ENCODE assay signal across 9 mouse cellular contexts in the genomic region with DNA sequence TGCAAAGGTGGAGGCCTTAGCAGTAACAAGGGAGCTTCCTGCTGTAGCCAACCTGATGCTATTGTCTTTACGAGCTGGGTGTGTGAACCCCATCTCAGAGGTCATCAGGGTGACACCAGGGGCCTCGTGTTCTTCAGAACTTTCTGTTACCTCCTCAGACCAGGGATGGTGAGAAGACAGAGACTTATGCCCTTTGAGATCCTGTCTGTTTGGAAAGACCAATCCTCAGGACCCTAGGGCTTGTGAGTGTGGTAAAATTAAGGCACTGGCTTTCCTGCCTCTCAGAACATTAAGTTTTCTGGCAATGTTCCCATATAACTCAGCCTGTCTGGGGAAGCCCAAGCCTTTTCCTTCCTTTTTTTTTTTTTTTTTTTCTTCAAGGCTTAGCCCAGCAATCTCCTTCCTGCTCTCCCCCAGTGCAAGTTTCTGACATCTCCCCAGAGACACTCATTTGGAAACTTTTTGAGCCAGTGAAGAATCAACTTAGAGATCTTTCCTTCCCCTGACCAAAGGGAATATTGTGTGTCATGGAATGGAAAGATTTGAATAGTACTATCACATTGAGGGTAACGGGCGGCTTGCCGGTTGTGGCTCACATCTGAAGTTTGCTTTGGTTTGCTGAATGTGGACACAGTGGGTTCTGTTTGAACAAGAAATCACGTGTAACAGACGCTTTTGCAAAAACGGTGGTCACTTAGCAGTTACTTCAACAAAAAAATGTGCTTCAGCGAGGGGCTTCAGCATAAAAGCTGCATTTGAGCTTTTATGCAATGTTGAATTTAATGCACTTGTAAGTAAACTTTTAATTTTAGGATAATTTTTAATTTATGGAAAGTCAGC. TPM values are rescaled to one million over a fixed set of nuclear protein-coding genes. Genes with fewer than 3 reads are reported as not detected.
DNase-seq lines count a peak whose midpoint lies in the region; ATAC-seq and TF ChIP-seq lines count a peak whose summit lies in the region.
"Had no signal": no experiment of that assay in that cellular context is flagged by ENCODE, and none has a peak within 500 bp of the region (broad histone marks: within the 10 kb centered on the region; RNA-seq: fewer than 3 reads in every experiment).

No protein-coding gene starts in this region.

- DNase-seq in heart, postnatal 25 days (ENCODE audit: low spot score): peak; percentile 38
- no peak for DNase-seq in liver, postnatal 0 days
- no peak for DNase-seq in midbrain, embryonic 10.5 days (ENCODE audit: low spot score)
- no peak for DNase-seq in cerebellum, postnatal 10 days
- DNase-seq: cerebellum, postnatal 36 days had no signal

- intact Hi-C loops in heart, postnatal 25 days (cut with DNase I): loop anchor here (2.0 to 5.0 kb wide), 2 partner anchors 15 to 50 kb away; no protein-coding TSS in a partner anchor

- no peaks in the 10 kb centered on the region for H3K36me3 ChIP-seq in intestine, embryonic 15.5 days
- no peaks in the 10 kb centered on the region for H3K36me3 ChIP-seq in intestine, postnatal 0 days (ENCODE audit: control insufficient read depth, insufficient read depth)
- no peaks in the 10 kb centered on the region for H3K36me3 ChIP-seq in embryonic facial prominence, embryonic 13.5 days
- H3K36me3 ChIP-seq in liver, postnatal 0 days (replicated peaks; ENCODE audit: insufficient read depth, low read length): no peaks in the 10 kb centered on the region
- no peaks in the 10 kb centered on the region for H3K36me3 ChIP-seq in midbrain, embryonic 10.5 days

- no peak overlapping the region for H3K4me3 ChIP-seq in intestine, embryonic 15.5 days (replicated peaks)
- H3K4me3 ChIP-seq in intestine, postnatal 0 days (ENCODE audit: low read depth, low read length): no peak overlapping the region
- H3K4me3 ChIP-seq in embryonic facial prominence, embryonic 13.5 days: no peak overlapping the region
- no peak overlapping the region for H3K4me3 ChIP-seq in liver, postnatal 0 days (ENCODE audit: low read depth, low read length)
- no peak overlapping the region for H3K4me3 ChIP-seq in midbrain, embryonic 10.5 days

- no peaks in the 10 kb centered on the region for H3K27me3 ChIP-seq in intestine, embryonic 15.5 days (replicated peaks)
- no peaks in the 10 kb centered on the region for H3K27me3 ChIP-seq in intestine, postnatal 0 days (replicated peaks; ENCODE audit: control insufficient read depth, insufficient read depth, low read length)
- H3K27me3 ChIP-seq in embryonic facial prominence, embryonic 13.5 days: no peaks in the 10 kb centered on the region
- H3K27me3 ChIP-seq in liver, postnatal 0 days (ENCODE audit: insufficient read depth, low read length): no peaks in the 10 kb centered on the region
- no peaks in the 10 kb centered on the region for H3K27me3 ChIP-seq in midbrain, embryonic 10.5 days (ENCODE audit: low read depth, poor library complexity, severe bottlenecking)

- ATAC-seq in intestine, embryonic 15.5 days: peak; percentile 23; the same call in 1 of the 2 replicates
- ATAC-seq in intestine, postnatal 0 days: no peak
- ATAC-seq in embryonic facial prominence, embryonic 13.5 days (ENCODE audit: insufficient number of reproducible peaks, insufficient read depth, low FRiP score, low TSS enrichment, low read depth): no peak
- no peak for ATAC-seq in liver, postnatal 0 days
- ATAC-seq in erythroid progenitor cell, adult 5-6 weeks (replicated peaks; ENCODE audit: low FRiP score, poor library complexity, severe bottlenecking): no peak

- no peak overlapping the region for H3K9ac ChIP-seq in intestine, embryonic 15.5 days
- H3K9ac ChIP-seq in intestine, postnatal 0 days (ENCODE audit: low read depth, low read length): no peak overlapping the region
- H3K9ac ChIP-seq in embryonic facial prominence, embryonic 13.5 days: no peak overlapping the region
- H3K9ac ChIP-seq in liver, postnatal 0 days (replicated peaks): no peak overlapping the region

- no peaks in the 10 kb centered on the region for H3K9me3 ChIP-seq in intestine, embryonic 15.5 days
- H3K9me3 ChIP-seq in intestine, postnatal 0 days (ENCODE audit: control insufficient read depth): no peaks in the 10 kb centered on the region
- H3K9me3 ChIP-seq in embryonic facial prominence, embryonic 13.5 days: no peaks in the 10 kb centered on the region
- H3K9me3 ChIP-seq in liver, postnatal 0 days (ENCODE audit: low read length): no peaks in the 10 kb centered on the region
- no peaks in the 10 kb centered on the region for H3K9me3 ChIP-seq in midbrain, embryonic 10.5 days (replicated peaks)

- H3K4me1 ChIP-seq in intestine, embryonic 15.5 days (replicated peaks): peaks cover 21% of the 10 kb centered on the region; the same call in 1 of the 2 replicates
- no peaks in the 10 kb centered on the region for H3K4me1 ChIP-seq in intestine, postnatal 0 days (replicated peaks; ENCODE audit: control insufficient read depth, insufficient read depth, low read length)
- peaks cover 22% of the 10 kb centered on the region for H3K4me1 ChIP-seq in embryonic facial prominence, embryonic 13.5 days
- H3K4me1 ChIP-seq in liver, postnatal 0 days (ENCODE audit: insufficient read depth): peaks cover 12% of the 10 kb centered on the region
- H3K4me1 ChIP-seq in midbrain, embryonic 10.5 days: peaks cover 3% of the 10 kb centered on the region; the same call in 1 of the 2 replicates

- TF ChIP-seq EP300 in liver, postnatal 0 days (IDR thresholded peaks at IDR 0.05; ENCODE audit: low read depth): 0 out of 2 replicates have a peak, but pooled peaks have one; percentile 13

- H3K4me2 ChIP-seq in intestine, embryonic 15.5 days (replicated peaks): no peak overlapping the region
- no peak overlapping the region for H3K4me2 ChIP-seq in intestine, postnatal 0 days (replicated peaks; ENCODE audit: low read depth)
- no peak overlapping the region for H3K4me2 ChIP-seq in embryonic facial prominence, embryonic 13.5 days
- H3K4me2 ChIP-seq in liver, postnatal 0 days (ENCODE audit: low read depth, low read length): no peak overlapping the region

- 52% methylated on average over 9 of the region's 9 CpGs for WGBS in intestine, embryonic 15.5 days
- WGBS in intestine, postnatal 0 days: 43% methylated on average over 9 of the region's 9 CpGs
- WGBS in embryonic facial prominence, embryonic 13.5 days: 55% methylated on average over 9 of the region's 9 CpGs
- 22% methylated on average over 9 of the region's 9 CpGs for WGBS in liver, postnatal 0 days (ENCODE audit: insufficient replicate concordance)
- WGBS in midbrain, embryonic 10.5 days: 73% methylated on average over 9 of the region's 9 CpGs

- H3K27ac ChIP-seq in intestine, embryonic 15.5 days: no peak overlapping the region; the same call in 1 of the 2 replicates
- no peak overlapping the region for H3K27ac ChIP-seq in intestine, postnatal 0 days (ENCODE audit: low read depth, low read length)
- H3K27ac ChIP-seq in embryonic facial prominence, embryonic 13.5 days: peak overlapping the region; percentile 60
- peak overlapping the region; percentile 18; the same call in 1 of the 2 replicates for H3K27ac ChIP-seq in liver, postnatal 0 days (ENCODE audit: low read depth)
- H3K27ac ChIP-seq in midbrain, embryonic 10.5 days (replicated peaks): no peak overlapping the region

- TF ChIP-seq CTCF in intestine, postnatal 0 days (IDR thresholded peaks at IDR 0.05; ENCODE audit: low read depth): no peak
- no peak for TF ChIP-seq CTCF in liver, postnatal 0 days (IDR thresholded peaks at IDR 0.05; ENCODE audit: low read depth)

RNA-seq across cellular contexts. Expression of gene Entpd1, which starts 35.4 kb away (rescaled TPM):
- 7.0 and 7.8 TPM in 2 replicates for polyA plus RNA-seq in intestine, embryonic 15.5 days (2015; fragmentation: Nextera tagmentation; extraction: Ambion mirVana)
- polyA plus RNA-seq in intestine, postnatal 0 days (2015; fragmentation: Nextera tagmentation; extraction: Ambion mirVana): 6.8 and 8.0 TPM in 2 replicates
- 7.5 and 12.5 TPM in 2 replicates for polyA plus RNA-seq in embryonic facial prominence, embryonic 13.5 days (2015; fragmentation: Nextera tagmentation; extraction: Ambion mirVana)
- 10 to 100 TPM; 29.9 to 30.3 TPM for total RNA-seq in heart, postnatal 25 days (2021)
- polyA plus RNA-seq in liver, postnatal 0 days (2015; fragmentation: Nextera tagmentation; extraction: Ambion mirVana): 5.1 and 5.7 TPM in 2 replicates
- total RNA-seq in erythroid progenitor cell, adult 5-6 weeks (2015; ENCODE audit: low replicate concordance): 10.5 and 18.4 TPM in 2 replicates
- 6.4 and 16.9 TPM in 2 replicates for total RNA-seq in erythroid progenitor cell, adult 5-6 weeks (2017; ENCODE audit: low replicate concordance)
- 4.0 and 6.2 TPM in 2 replicates for polyA plus RNA-seq in midbrain, embryonic 10.5 days (2016; fragmentation: Nextera tagmentation; extraction: Ambion mirVana)

RNA-seq across cellular contexts. Expression of gene Tctn3, which starts 35.5 kb away (rescaled TPM):
- polyA plus RNA-seq in intestine, embryonic 15.5 days (2015; fragmentation: Nextera tagmentation; extraction: Ambion mirVana): 9.8 and 10.5 TPM in 2 replicates
- polyA plus RNA-seq in intestine, postnatal 0 days (2015; fragmentation: Nextera tagmentation; extraction: Ambion mirVana): 10.4 and 11.2 TPM in 2 replicates
- 14.8 and 17.0 TPM in 2 replicates for polyA plus RNA-seq in embryonic facial prominence, embryonic 13.5 days (2015; fragmentation: Nextera tagmentation; extraction: Ambion mirVana)
- total RNA-seq in heart, postnatal 25 days (2021): 1 to 10 TPM; 6.3 to 8.9 TPM
- 1.7 and 1.8 TPM in 2 replicates for polyA plus RNA-seq in liver, postnatal 0 days (2015; fragmentation: Nextera tagmentation; extraction: Ambion mirVana)
- 1.1 and 5.4 TPM in 2 replicates for total RNA-seq in erythroid progenitor cell, adult 5-6 weeks (2015; ENCODE audit: low replicate concordance)
- total RNA-seq in erythroid progenitor cell, adult 5-6 weeks (2017; ENCODE audit: low replicate concordance): 0.45 TPM in 1 of 2 replicates, not detected in the other
- 11.9 and 12.4 TPM in 2 replicates for polyA plus RNA-seq in midbrain, embryonic 10.5 days (2016; fragmentation: Nextera tagmentation; extraction: Ambion mirVana)

RNA-seq across cellular contexts. Expression of gene Aldh18a1, which starts 59.3 kb away (rescaled TPM):
- polyA plus RNA-seq in intestine, embryonic 15.5 days (2015; fragmentation: Nextera tagmentation; extraction: Ambion mirVana): 211 and 228 TPM in 2 replicates
- polyA plus RNA-seq in intestine, postnatal 0 days (2015; fragmentation: Nextera tagmentation; extraction: Ambion mirVana): 204 and 226 TPM in 2 replicates
- 73.4 and 75.1 TPM in 2 replicates for polyA plus RNA-seq in embryonic facial prominence, embryonic 13.5 days (2015; fragmentation: Nextera tagmentation; extraction: Ambion mirVana)
- 1 to 10 TPM; 7.0 to 7.3 TPM for total RNA-seq in heart, postnatal 25 days (2021)
- 8.1 and 9.1 TPM in 2 replicates for polyA plus RNA-seq in liver, postnatal 0 days (2015; fragmentation: Nextera tagmentation; extraction: Ambion mirVana)
- 10.9 and 30.6 TPM in 2 replicates for total RNA-seq in erythroid progenitor cell, adult 5-6 weeks (2015; ENCODE audit: low replicate concordance)
- total RNA-seq in erythroid progenitor cell, adult 5-6 weeks (2017; ENCODE audit: low replicate concordance): 6.5 and 13.2 TPM in 2 replicates
- polyA plus RNA-seq in midbrain, embryonic 10.5 days (2016; fragmentation: Nextera tagmentation; extraction: Ambion mirVana): 98.0 and 105 TPM in 2 replicates

Comparison
In these comparisons a context has a peak if more than half of its experiments do, and no peak if none do; other contexts are left out.
1. H3K27ac ChIP-seq: peak in embryonic facial prominence, embryonic 13.5 days (single experiment) and liver, postnatal 0 days (single experiment); none in intestine, embryonic 15.5 days (single experiment), intestine, postnatal 0 days (single experiment) and midbrain, embryonic 10.5 days (single experiment).